Mouse (Mus musculus) hindbrain, embryonic 13.5 days (tissue): Measurements from ENCODE around the gene Hectd4. TPM values are rescaled to one million over a fixed set of nuclear protein-coding genes. Genes with fewer than 3 reads are reported as not detected.
"Not testable (repeated sequence)": the region's sequence is repeated elsewhere in the genome, so short reads cannot be mapped to it uniquely, and the experiment has no call there.

ENCODE experiments used
- ATAC-seq: fragments of 200-750 bp; cut with Nextera tagmentation; 2 replicates; pipeline ENCODE4 v1.8.0; 2017; ENCODE audit warnings: moderate TSS enrichment; ENCODE audit not compliant: low FRiP score
- H3K27ac ChIP-seq: fragments of 300-500 bp; sonication (generic); 2 replicates; pipeline ENCODE4 v1.5.1; 2015; ENCODE audit warnings: inconsistent platforms, mild to moderate bottlenecking, moderate library complexity
- H3K27me3 ChIP-seq: fragments of 300-500 bp; sonication (generic); 2 replicates; pipeline ENCODE4 v1.6.1; 2015; ENCODE audit warnings: mild to moderate bottlenecking, inconsistent platforms
- H3K36me3 ChIP-seq: fragments of 300-500 bp; sonication (generic); 2 replicates; pipeline ENCODE4 v1.6.1; 2015; ENCODE audit warnings: mild to moderate bottlenecking, inconsistent platforms
- H3K4me1 ChIP-seq: fragments of 300-500 bp; sonication (generic); replicated peaks from 2 replicates; pipeline ENCODE4 v1.6.1; 2015; ENCODE audit warnings: inconsistent platforms
- H3K4me2 ChIP-seq: fragments of 300-500 bp; sonication (generic); 2 replicates; pipeline ENCODE4 v1.6.1; 2015; ENCODE audit warnings: inconsistent platforms, mild to moderate bottlenecking, moderate library complexity
- H3K4me3 ChIP-seq: fragments of 300-500 bp; sonication (generic); 2 replicates; pipeline ENCODE4 v1.5.1; 2015; ENCODE audit warnings: mild to moderate bottlenecking, inconsistent platforms
- H3K9ac ChIP-seq: fragments of 300-500 bp; sonication (generic); 2 replicates; pipeline ENCODE4 v1.6.1; 2015; ENCODE audit warnings: mild to moderate bottlenecking, inconsistent platforms
- H3K9me3 ChIP-seq: fragments of 300-500 bp; sonication (generic); 2 replicates; pipeline ENCODE4 v1.6.1; 2016; ENCODE audit warnings: inconsistent platforms
- WGBS: fragments of 180-500 bp; shearing (Covaris S2); methylation state at CpG from one replicate; pipeline ENCODE4 v1.1.7; 2015; 5-methylcytosine and 5-hydroxymethylcytosine counted together
- polyA plus RNA-seq: library from polyadenylated mRNA; unstranded; fragments of >200 nt; fragmentation: Nextera tagmentation; extraction: Ambion mirVana; gene quantifications from 2 replicates; pipeline ENCODE4 v1.2.1, GENCODE M21; 2015

The Hectd4 gene
- polyA plus RNA-seq, 1 experiment from 2014 or later, result 15.0 TPM

DNA sequence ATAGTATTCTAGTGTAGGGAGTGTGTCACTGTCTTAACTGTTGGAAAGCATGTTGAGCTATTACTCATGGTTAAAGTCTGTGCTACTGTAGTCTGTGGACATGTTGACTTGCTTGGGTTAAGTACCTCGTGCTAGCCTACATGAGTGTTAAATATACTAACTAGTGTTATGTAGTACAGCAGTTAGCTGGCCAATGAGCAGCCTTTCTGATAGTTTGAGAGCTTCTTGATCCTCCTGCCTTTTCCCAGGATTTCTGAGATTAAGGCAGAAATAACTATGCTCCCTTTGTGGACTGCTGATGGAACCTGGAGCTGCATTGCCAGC, 9.5 kb upstream of the Hectd4 start:
- Histone ChIP-seq H3K4me3 (no peak overlapping the region), H3K4me2 (no peak overlapping the region), H3K27me3 (no peaks in the 10 kb centered on the region), H3K4me1 (peaks cover 25% of the 10 kb centered on the region), H3K9me3 (no peaks in the 10 kb centered on the region), H3K9ac (no peak overlapping the region), H3K36me3 (peaks cover 76% of the 10 kb centered on the region), H3K27ac (no peak overlapping the region)
- 97% methylated on average over 1 of the region's 1 CpGs for WGBS
- no peak for ATAC-seq

DNA sequence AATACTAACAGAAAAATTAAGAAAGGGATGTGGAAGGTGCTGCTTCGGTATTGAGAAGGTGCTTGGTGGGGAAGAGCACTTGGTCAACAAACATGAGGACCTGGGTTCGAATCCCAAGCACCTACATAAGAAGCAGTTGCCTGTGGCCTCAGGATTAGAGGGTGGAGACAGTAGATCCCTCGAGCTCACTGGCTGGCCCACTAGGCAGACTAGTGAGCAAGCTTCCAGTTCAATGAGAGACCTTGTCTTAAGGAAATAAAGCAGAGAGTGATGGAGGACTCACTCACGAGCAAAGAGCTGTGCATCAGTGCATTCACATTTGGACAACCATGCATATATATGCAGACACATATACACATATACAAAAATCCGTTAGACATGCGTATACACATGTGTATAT, 7.9 kb upstream of the Hectd4 start:
- Histone ChIP-seq H3K27ac (no peak overlapping the region), H3K4me3 (no peak overlapping the region), H3K4me1 (0 out of 2 replicates have a peak, but pooled peaks cover 11% of the 10 kb centered on the region), H3K27me3 (no peaks in the 10 kb centered on the region), H3K36me3 (peaks cover 61% of the 10 kb centered on the region), H3K9ac (no peak overlapping the region), H3K9me3 (no peaks in the 10 kb centered on the region), H3K4me2 (no peak overlapping the region)
- ATAC-seq, result no peak
- 91% methylated on average over 6 of the region's 6 CpGs for WGBS

DNA sequence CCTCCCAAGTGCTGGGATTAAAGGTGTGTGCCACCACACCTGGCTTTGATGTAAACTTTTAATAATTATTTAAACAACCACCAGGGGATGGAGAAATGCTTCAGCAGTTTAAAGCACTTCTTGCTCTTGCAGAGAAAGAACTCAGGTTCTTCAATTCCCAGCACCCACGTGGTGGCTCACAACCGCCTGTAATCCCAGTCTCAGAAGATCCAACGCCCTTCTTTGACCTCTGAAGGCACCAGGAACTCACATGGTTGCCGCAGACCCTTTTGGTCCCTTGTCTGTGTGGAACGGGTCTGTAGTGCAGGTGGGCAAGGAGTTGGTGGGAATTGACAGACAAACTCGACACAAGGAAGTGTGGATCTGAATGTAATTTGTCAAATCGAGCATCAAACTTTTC, 5.3 kb upstream of the Hectd4 start:
- WGBS, result 61% methylated on average over 7 of the region's 7 CpGs
- no peak overlapping the region for H3K4me2 ChIP-seq
- H3K27me3 ChIP-seq, result no peaks in the 10 kb centered on the region
- ATAC-seq, result no peak
- H3K4me3 ChIP-seq, result no peak overlapping the region
- no peak overlapping the region for H3K9ac ChIP-seq
- H3K9me3 ChIP-seq, result no peaks in the 10 kb centered on the region
- H3K36me3 ChIP-seq, result peaks cover 35% of the 10 kb centered on the region
- no peak overlapping the region for H3K27ac ChIP-seq
- H3K4me1 ChIP-seq, result no peaks in the 10 kb centered on the region

DNA sequence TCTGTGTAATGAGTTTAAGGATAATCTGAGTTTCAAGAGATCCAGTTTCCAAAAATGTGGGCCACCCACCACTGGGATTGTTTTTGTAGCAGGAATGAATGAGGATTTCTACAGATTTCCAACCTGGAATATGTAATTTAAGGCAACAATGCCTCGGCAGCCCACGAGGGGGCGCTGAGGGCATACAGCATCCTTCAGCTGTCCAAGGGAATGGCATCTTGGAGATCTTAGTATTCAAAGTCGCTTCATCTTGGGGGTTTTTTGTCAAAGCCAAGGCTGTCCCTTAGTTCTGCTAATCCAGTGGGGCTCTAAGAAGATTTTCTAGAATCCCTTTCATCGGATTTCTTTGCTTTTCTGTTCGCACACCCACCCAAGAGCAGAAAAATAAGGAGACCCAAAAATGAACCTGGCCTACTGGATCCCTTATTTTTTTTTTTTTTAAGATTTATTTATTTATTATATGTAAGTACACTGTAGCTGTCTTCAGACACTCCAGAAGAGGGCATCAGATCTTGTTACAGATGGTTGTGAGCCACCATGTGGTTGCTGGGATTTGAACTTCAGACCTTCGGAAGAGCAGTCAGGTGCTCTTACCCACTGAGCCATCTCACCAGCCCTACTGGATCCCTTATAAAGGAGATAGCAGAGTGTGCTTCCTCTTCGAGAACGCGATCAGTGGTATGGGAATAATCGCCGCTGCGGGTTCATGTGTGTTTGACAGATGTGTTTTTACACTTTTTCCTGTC, 4.5 kb upstream of the Hectd4 start:
- no peak overlapping the region for H3K4me2 ChIP-seq
- H3K9me3 ChIP-seq, result no peaks in the 10 kb centered on the region
- H3K27me3 ChIP-seq, result no peaks in the 10 kb centered on the region
- no peak overlapping the region for H3K27ac ChIP-seq
- H3K4me3 ChIP-seq, result no peak overlapping the region
- ATAC-seq, result no peak
- no peak overlapping the region for H3K9ac ChIP-seq
- 47% methylated on average over 13 of the region's 13 CpGs for WGBS
- peaks cover 26% of the 10 kb centered on the region for H3K36me3 ChIP-seq
- H3K4me1 ChIP-seq, result no peaks in the 10 kb centered on the region

DNA sequence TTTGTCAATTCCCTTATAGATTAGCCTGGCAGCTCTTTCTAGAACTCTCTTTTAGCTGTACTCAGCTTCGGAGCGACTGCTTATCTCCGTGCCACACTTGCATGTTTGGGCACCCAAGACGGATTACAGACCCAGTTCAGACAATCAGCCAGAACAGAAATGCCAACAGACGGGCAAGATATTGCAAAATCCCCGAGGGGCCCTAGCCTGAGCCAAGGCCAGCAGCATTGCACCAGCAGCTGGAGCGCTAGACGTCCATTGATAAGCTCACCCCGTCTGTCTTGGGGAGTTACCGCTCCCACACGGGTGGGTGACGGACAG, 3.9 kb upstream of the Hectd4 start:
- H3K27me3 ChIP-seq, result no peaks in the 10 kb centered on the region
- H3K4me1 ChIP-seq, result no peaks in the 10 kb centered on the region
- ATAC-seq, result no peak
- 74% methylated on average over 12 of the region's 12 CpGs for WGBS
- no peak overlapping the region for H3K4me2 ChIP-seq
- H3K9ac ChIP-seq, result no peak overlapping the region
- peaks cover 21% of the 10 kb centered on the region for H3K36me3 ChIP-seq
- no peak overlapping the region for H3K4me3 ChIP-seq
- H3K9me3 ChIP-seq, result no peaks in the 10 kb centered on the region
- H3K27ac ChIP-seq, result 0 out of 2 replicates have a peak overlapping the region, but pooled peaks have one; percentile 31

DNA sequence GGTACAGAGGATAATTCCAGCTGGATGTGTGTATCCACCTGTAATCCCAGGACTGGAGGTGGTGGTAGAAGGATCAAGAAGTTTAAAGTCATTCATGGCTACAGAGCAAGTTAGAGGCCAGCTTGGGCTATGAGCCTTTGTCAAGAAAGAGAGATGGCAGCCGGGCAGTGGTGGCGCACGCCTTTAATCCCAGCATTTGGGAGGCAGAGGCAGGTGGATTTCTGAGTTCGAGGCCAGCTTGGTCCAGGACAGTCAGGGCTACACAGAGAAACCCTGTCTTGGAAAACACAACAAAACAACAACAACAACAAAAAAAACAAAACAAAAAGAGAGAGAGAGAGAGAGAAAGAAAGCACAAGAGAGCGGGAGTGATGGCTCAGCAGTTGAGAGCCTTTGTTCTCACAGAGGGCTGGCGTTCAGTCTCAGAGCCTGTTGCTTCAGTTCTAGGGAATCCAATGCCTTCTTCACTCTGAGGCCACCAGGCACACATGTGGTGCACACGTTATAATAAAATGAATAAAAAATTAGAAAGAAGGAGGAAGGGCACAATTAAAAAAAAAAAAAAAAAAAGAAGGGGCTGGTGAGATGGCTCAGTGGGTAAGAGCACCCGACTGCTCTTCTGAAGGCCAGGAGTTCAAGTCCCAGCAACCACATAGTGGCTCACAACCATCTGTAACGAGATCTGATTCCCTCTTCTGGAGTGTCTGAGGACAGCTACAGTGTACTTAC, 3.3 kb upstream of the Hectd4 start:
- H3K9me3 ChIP-seq, H3K4me3 ChIP-seq, H3K9ac ChIP-seq, ATAC-seq, H3K4me2 ChIP-seq, H3K27ac ChIP-seq, H3K4me1 ChIP-seq, H3K27me3 ChIP-seq: not testable (repeated sequence)
- 86% methylated on average over 9 of the region's 9 CpGs for WGBS
- H3K36me3 ChIP-seq, result peaks cover 14% of the 10 kb centered on the region

DNA sequence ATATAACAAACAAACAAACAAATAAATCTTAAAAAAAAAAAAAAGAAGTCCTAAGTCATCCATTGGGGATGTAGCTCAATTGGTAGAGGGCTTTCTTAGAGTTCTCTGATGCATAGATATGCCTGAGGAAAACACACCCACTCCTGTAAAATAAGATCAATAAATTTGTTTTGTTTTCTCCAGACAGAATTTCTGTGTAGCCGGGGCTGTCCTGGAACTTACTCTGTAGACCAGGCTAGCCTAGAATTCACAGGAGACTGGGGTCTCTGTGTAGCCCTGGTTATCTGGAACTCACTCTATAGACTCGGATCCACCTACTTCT, 2.7 kb upstream of the Hectd4 start:
- H3K4me3 ChIP-seq, result no peak overlapping the region
- peaks cover 11% of the 10 kb centered on the region for H3K4me1 ChIP-seq
- no peak overlapping the region for H3K9ac ChIP-seq
- H3K4me2 ChIP-seq, result no peak overlapping the region
- H3K27ac ChIP-seq, result no peak overlapping the region
- no peaks in the 10 kb centered on the region for H3K9me3 ChIP-seq
- ATAC-seq, result no peak
- H3K27me3 ChIP-seq, result no peaks in the 10 kb centered on the region
- 93% methylated on average over 2 of the region's 2 CpGs for WGBS
- peaks cover 9% of the 10 kb centered on the region for H3K36me3 ChIP-seq

DNA sequence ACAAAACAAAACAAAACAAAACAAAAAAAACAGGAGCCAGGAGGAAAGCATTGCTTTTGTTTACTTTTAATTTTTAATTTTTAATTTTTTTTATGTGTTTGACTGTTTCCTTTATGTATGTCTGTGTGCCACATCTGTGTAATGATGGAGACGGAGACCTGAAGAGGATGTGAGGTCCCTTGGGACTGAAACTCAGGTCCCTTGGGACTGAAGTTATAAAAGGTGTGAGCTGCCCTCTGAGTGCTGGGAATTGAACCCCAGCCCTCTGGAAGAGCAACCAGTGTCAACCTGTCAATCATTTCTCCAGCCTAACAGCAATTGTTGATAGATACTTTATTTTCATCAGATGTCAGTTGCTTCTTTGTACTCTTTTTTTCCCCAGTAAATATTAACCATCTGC, 829 bp upstream of the Hectd4 start:
- no peaks in the 10 kb centered on the region for H3K36me3 ChIP-seq
- H3K4me2 ChIP-seq, result no peak overlapping the region
- H3K4me1 ChIP-seq, result peaks cover 19% of the 10 kb centered on the region
- WGBS, result 89% methylated on average over 1 of the region's 1 CpGs
- H3K4me3 ChIP-seq, result no peak overlapping the region
- no peak overlapping the region for H3K27ac ChIP-seq
- no peak for ATAC-seq
- no peaks in the 10 kb centered on the region for H3K9me3 ChIP-seq
- H3K27me3 ChIP-seq, result no peaks in the 10 kb centered on the region
- no peak overlapping the region for H3K9ac ChIP-seq

DNA sequence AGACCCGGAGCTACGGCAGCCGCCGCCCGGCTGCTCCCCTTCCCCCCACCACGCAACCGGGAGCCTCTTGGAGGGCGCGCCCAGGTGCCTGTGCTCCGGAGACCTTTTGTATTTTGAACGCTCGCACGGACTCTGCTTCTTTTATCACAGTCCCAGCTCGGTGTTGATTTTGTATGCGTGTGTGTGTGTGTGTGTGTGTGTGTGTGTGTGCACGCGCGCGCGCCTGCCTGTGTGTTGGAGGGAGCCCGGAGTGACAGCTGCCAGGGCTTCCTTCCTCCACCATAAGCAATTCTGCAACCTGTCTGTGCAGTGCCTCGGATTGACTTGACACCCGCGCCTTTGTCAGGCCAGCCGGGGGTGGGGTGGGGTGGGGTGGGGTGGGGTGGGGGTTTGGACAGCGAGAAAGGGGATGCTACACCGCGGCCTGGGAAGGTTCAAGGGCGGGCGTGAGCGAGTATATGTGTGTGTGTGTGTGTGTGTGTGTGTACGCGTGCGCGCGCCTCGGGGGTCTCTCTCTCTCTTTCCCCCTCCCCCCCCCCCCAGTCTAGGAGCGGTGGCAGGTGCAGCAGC, 798 bp downstream of the Hectd4 start:
- H3K4me2 ChIP-seq, result peak overlapping the region; percentile 76

DNA sequence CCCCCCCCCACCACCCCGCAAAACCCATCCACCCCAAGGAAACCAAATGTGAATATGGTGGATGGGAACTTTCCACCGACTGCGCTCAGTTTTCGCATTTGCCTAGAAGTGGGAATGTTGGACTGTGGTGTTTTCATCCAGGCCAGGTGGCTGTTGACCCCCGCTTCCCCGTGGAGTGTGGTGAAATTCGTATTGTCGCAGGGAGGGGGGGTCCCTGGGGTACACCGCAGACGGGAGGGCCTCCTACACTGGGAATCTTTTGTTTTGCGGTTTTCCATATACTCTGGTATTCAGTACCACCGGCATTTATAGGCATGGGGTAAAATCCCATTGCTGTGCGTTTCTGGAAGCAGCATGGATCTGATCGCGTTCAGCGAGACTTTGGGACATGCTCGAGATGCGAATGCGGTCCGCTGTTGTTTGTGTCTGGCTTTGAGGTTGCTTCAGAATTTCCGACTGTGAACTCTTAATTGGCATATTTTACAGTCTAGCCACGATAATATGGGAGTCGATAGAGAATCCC, 1.4 kb downstream of the Hectd4 start:
- Histone ChIP-seq H3K27ac (peak overlapping the region; percentile 97), H3K4me3 (peak overlapping the region; percentile 98), H3K36me3 (no peaks in the 10 kb centered on the region), H3K9ac (peak overlapping the region; percentile 98), H3K4me2 (peak overlapping the region; percentile 76), H3K27me3 (no peaks in the 10 kb centered on the region), H3K9me3 (no peaks in the 10 kb centered on the region), H3K4me1 (peaks cover 21% of the 10 kb centered on the region)
- ATAC-seq, result peak; percentile 33; the same call in 1 of the 2 replicates
- WGBS, result 8% methylated on average over 23 of the region's 23 CpGs

More for the DNA sequence above, 798 bp downstream of the Hectd4 start:
- no peaks in the 10 kb centered on the region for H3K36me3 ChIP-seq
- no peaks in the 10 kb centered on the region for H3K27me3 ChIP-seq
- no peaks in the 10 kb centered on the region for H3K9me3 ChIP-seq
- peak overlapping the region; percentile 97 for H3K27ac ChIP-seq
- peak overlapping the region; percentile 98 for H3K9ac ChIP-seq
- peaks cover 21% of the 10 kb centered on the region for H3K4me1 ChIP-seq
- 1% methylated on average over 27 of the region's 38 CpGs for WGBS
- peak overlapping the region; percentile 98 for H3K4me3 ChIP-seq
- peak; percentile 47 for ATAC-seq

DNA sequence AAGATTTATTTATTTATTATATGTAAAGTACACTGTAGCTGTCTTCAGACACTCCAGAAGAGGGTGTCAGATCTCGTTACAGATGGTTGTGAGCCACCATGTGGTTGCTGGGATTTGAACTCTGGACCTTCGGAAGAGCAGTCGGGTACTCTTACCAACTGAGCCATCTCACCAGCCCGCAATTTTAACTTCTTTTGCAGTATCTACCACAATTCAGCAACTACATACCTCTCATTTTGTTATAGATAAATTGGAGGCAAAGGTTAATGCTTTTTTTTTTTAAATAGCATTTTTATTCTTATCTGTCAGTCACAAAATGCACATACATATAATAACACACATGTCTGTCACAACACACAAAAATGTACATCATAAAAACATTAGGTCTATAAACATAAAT, 4.0 kb downstream of the Hectd4 start:
- not testable (repeated sequence) for H3K36me3 ChIP-seq, ATAC-seq
- 92% methylated on average over 4 of the region's 4 CpGs for WGBS

DNA sequence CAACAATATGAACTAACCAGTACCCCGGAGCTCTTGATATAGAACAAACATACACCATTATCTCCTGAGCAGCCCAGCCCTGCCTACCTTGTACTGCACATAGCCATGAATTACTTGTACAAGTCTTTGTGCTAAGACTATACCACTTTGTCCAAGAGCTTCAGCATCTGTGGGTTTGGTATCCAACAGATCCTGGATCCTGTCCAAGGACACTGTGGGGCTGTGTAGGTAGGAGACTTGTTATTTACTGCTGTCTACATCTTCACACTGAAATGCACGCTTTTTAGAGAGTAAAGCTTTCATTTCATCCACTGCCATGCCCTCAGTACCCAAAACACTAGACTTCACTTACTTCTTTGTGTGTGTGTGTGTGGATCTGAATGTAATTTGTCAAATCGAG, 4.8 kb downstream of the Hectd4 start:
- Histone ChIP-seq H3K4me2 (no peak overlapping the region), H3K4me3 (no peak overlapping the region), H3K4me1 (peaks cover 21% of the 10 kb centered on the region), H3K36me3 (no peaks in the 10 kb centered on the region), H3K27me3 (no peaks in the 10 kb centered on the region), H3K9me3 (no peaks in the 10 kb centered on the region), H3K27ac (no peak overlapping the region), H3K9ac (no peak overlapping the region)
- 87% methylated on average over 3 of the region's 3 CpGs for WGBS
- ATAC-seq, result no peak

More for the DNA sequence above, 4.0 kb downstream of the Hectd4 start:
- H3K27me3 ChIP-seq, H3K9ac ChIP-seq, H3K9me3 ChIP-seq, H3K4me3 ChIP-seq, H3K27ac ChIP-seq, H3K4me2 ChIP-seq: not testable (repeated sequence)
- peaks cover 21% of the 10 kb centered on the region for H3K4me1 ChIP-seq
